Mouse (Mus musculus) left cerebral cortex, adult 8-10 months (tissue): ENCODE results near the gene Fam69b. TPM values are rescaled to one million over a fixed set of nuclear protein-coding genes. Genes with fewer than 3 reads are reported as not detected.
A peak's percentile ranks its signal among the peaks of the same experiment; 100 is the strongest.

Source experiments
- DNase-seq, 2 experiments: peaks; one replicate each; pipeline ENCODE4 v3.0.0; 2022; ENCODE audit warnings: low spot score in 2 of 2
- total RNA-seq, 4 experiments: library from RNA; stranded (reverse); gene quantifications; 2 replicates each; pipeline ENCODE4 v1.2.4; 2022

The Fam69b gene
- 10 to 100 TPM; 69.1 to 74.8 (median 73.2) TPM for total RNA-seq

- peak; percentile 60 to 89 for DNase-seq
These were observed at the start of gene Fam69b for GRCm38 (mm10) chr2:26627921-26628739. Gene Fam69b, plus strand, starts transcription at chr2:26628457.

GRCm38 (mm10) chr2:26579714-26580113 is 48.5 kb upstream of the Fam69b start, which contains the start of gene Egfl7:
Gene Egfl7, plus strand, starts transcription at chr2:26580014.
- no peak for DNase-seq

- DNase-seq = no peak
These were observed 47.5 kb upstream of the Fam69b start for GRCm38 (mm10) chr2:26580751-26581150.

GRCm38 (mm10) chr2:26582203-26582602 is 46.1 kb upstream of the Fam69b start:
- DNase-seq = no peak

- DNase-seq = no peak
These were observed 45.5 kb upstream of the Fam69b start for GRCm38 (mm10) chr2:26582741-26583140.

GRCm38 (mm10) chr2:26583640-26584039 is 44.6 kb upstream of the Fam69b start:
- no peak for DNase-seq

GRCm38 (mm10) chr2:26585713-26586112 is 42.5 kb upstream of the Fam69b start:
- no peak for DNase-seq

GRCm38 (mm10) chr2:26586294-26587043 is 41.8 kb upstream of the Fam69b start, which contains the start of gene Gm20532:
Gene Gm20532, plus strand, starts transcription at chr2:26586639.
- peak; percentile 45 to 49 for DNase-seq

- no peak for DNase-seq
These were observed 41.2 kb upstream of the Fam69b start for GRCm38 (mm10) chr2:26587044-26587405.

GRCm38 (mm10) chr2:26588573-26588972 is 39.7 kb upstream of the Fam69b start:
- no peak for DNase-seq

GRCm38 (mm10) chr2:26589284-26589683 is 39.0 kb upstream of the Fam69b start:
- DNase-seq = no peak

GRCm38 (mm10) chr2:26590282-26590681 is 38.0 kb upstream of the Fam69b start:
- no peak for DNase-seq

GRCm38 (mm10) chr2:26590962-26591361 is 37.3 kb upstream of the Fam69b start:
- DNase-seq = no peak

GRCm38 (mm10) chr2:26591416-26591815 is 36.8 kb upstream of the Fam69b start:
- no peak for DNase-seq

GRCm38 (mm10) chr2:26593211-26594021 is 34.8 kb upstream of the Fam69b start:
- DNase-seq = no peak

GRCm38 (mm10) chr2:26594022-26594346 is 34.3 kb upstream of the Fam69b start:
- no peak for DNase-seq

GRCm38 (mm10) chr2:26594461-26594933 is 33.8 kb upstream of the Fam69b start:
- DNase-seq = no peak

GRCm38 (mm10) chr2:26594934-26595724 is 33.1 kb upstream of the Fam69b start:
- DNase-seq = no peak

- DNase-seq = no peak
These were observed 32.4 kb upstream of the Fam69b start for GRCm38 (mm10) chr2:26595725-26596435.

- DNase-seq = no peak
These were observed 31.4 kb upstream of the Fam69b start for GRCm38 (mm10) chr2:26596898-26597297.
